Mouse (Mus musculus) frontal cortex, postnatal 14 days (tissue): Measurements from ENCODE around the gene Bhlhb9.
"Not testable (repeated sequence)": the region's sequence is repeated elsewhere in the genome, so short reads cannot be mapped to it uniquely, and the experiment has no call there.

ENCODE experiments used
- DNase-seq, 2 experiments: peaks; one replicate each; pipeline ENCODE4 v3.0.0; 2022; ENCODE audit warnings: low spot score in 2 of 2

The Bhlhb9 gene

DNA sequence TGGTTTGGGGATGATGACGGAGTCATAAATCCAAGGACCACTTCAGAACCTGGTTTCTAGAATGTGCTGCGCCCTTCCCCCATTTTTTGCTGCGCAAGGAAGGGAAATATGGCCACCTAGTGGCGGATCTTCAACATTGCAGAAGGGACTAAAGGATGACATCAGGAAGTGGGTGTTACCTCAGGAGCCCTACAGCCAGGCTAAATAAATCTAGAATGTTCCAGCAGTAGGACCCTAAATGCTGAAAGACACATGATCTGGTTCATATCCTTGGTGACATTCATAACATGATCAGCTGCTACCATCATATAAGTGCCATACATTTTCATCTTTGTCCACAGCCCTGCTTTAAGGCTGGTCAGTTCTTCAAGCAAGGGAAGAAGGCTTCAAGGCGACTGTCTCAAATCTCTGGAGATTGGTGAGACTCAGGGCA lies at the start of gene Bhlhb9:
TSS of gene Bhlhb9 (plus strand) at position 383 of the 433 bp plus-strand sequence.
- DNase-seq, result peak; percentile 48 to 51

DNA sequence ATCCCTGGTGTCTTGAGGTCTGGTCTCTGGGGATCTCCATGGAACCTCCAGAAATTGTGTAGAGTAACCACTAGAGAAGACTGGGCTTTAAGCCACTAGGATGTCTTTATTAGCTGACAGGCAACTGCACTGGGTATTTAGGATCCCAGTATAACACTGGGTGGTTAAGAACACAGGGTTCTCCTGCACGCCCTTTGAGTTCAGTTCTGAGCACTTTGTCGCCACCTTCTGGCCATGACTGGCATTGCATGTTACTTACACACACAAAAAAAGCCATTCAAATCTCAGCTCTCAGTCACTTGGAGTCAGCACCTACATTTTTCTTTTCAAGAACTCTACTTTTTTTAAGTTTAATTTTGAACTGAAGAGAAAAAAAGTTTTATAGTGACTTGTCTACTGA lies 44.6 kb upstream of the Bhlhb9 start:
- DNase-seq, result peak; percentile 24 to 64

DNA sequence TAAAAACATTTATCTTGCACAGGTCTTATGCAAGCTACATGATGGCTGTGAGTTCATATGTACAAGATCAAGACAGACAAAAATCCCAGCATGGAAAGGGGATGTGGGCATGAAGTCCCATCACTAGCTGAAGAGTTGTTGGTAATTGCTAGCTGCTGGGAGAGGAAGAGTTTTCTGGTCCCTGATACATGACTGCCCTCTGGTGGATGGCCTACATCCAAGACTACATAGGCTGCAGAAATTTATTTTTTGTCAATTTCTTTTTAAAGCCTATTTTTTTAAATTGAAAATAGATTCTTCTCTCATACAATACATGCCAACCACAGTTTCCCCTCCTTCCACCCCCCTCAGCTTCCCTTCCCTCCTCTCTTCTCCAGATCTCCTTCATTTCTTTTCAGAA lies 35.7 kb upstream of the Bhlhb9 start:
- DNase-seq, result no peak

DNA sequence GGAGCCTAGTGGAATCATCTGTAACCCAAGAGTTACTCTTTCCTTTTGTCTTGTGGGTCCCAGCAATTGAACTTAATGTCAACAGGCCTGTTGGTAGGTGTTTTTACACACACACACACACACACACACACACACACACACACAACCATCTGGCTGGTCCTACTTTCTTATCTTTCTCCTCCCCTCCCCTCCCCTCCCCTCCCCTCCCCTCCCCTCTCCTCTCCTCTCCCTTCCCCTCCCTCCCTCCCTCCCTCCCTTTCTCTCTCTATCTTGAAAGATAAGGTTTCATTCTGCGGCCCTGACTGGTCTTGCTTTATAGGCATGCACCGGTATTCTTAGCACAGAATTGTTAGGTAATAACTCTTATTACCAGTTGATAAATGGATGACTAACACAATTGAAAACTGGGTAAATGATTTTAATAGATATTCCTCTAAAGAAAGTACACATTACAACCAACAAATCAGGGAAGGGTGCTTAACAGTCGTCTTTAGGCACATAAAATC lies 29.3 kb upstream of the Bhlhb9 start:
- DNase-seq, result no peak

DNA sequence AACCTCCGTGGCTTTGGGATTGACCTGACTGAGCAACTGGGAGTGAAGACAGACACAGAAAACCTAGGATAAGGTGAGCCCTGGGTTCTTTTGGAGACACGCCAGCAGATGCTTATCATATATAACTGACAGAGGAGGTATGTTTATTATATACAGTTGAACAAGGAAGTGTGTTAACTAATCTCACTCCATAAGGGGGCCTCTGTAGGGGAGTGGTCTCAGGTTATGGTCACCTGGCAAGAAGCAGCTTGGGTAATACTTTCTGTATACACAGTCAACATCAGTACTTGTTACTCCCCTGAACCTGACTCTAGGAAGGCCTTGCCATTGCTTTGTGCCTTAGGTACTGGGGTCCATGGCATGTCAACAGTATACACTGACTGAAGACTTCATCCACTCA lies 28.8 kb upstream of the Bhlhb9 start:
- DNase-seq, result no peak

DNA sequence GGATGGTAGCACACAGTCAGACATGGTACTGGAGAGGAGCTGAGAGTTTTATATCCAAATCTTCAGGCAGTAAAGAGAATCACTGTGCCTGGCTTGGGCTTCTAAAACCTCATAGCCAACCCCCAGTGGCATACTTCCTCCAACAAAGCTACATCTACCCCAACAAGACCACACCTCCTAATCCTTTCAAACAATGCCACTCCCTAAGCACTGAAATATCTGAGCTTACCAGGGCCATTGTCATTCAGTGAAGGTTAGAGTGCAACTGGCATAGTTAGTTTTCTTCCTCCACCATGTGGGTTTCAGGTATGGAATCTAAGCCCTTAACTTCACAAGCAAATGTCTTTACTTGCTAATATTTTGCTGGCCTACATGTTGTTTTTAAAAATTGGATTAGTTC lies 5.9 kb upstream of the Bhlhb9 start:
- DNase-seq, result no peak

DNA sequence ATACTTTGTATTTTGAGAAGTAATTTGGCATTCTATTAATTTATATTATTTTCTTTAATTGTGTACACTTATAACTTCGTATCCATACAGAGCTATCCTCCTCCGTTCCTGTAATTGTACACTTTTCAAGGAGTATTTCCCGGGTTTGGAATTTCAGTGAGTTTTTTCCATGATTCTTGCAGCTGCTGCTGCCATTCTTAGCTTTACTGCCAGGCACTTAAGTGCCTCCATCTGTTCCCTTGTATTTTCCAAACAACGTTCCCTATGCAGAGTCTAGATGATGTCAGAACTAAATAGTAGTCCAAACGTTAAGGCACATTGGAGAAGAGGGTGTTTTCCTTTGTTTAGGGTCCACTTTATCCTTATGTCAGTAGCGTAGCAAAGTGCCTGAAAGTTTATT lies 5.1 kb upstream of the Bhlhb9 start:
- DNase-seq, result no peak

DNA sequence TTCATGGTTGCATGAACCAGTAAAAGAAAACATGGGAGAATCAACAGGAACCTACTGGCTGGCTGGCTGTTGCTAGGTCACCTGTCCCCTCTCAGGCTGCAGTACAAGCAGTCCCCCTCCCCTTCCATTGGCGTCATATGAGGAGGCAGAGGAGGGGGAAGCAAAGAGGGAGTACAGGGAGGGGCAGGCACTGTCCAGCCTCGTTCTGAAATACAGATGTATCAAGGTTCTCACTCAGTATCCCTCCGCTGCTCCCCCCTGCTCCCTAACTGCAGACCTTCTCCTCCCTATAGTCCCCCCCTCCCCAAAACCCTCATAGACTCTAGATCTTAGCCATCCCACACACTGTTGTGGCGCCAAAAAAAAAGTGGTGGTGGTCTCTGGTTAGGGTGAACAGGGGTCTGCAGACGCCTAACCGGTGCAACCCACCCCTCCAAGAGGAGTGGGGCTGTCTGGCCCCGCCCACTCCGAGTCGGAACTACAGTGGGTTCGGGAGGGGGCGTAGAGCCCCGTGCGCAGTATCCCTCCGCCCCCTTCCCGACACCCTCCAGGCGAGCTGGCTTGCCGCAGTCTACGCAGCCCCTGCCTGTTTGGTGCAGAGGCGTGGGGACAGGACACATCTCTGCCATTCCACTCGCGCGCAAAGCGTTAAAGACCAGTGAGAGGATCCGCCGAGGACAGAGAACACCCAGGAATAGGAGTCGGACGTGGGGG lies 1.6 kb upstream of the Bhlhb9 start:
- peak; percentile 60 to 63 for DNase-seq

DNA sequence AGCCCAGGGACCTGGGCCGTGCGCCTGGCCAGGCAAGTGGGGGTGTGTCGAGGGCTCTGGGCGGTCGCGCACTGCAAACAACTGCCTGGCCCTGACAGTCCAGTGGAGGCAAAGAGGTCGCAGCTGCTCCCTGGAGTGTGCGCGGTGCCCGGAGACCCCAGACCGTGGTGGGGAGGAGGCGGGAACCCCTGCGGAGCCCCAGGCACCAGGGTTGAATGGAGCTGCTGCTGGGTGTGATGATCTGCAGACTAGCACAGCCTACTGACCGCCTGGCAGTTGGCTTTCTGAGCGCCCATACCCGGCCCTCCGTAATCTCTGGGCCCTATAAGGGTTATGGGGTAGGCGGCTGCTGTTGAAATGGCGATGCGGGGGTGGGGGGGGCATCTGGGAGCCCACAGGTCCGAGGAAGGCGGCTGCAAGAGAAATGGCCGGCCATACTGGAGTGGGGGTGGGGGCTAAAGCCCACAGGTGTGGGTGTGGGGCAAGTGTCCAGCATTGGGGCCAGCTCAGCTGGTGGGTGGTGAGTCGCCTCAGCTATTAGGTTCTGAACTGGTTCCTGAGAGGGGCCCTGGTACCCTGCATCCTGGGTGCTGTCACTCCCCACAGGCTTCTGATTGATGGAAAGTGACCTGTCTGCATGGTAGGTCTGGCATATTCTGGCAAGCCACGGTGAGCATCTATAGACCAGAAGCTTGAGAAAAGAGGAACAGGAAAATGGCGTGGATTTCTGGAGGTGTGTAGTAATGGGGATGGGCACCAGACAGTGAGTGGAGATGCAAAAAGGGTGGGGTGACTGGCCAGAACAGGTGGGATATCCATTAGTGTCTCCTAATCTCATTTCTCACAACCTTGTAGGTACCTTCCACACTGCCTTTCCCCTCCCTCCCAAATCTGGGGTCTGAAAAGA lies 836 bp upstream of the Bhlhb9 start:
- not testable (repeated sequence) for DNase-seq

DNA sequence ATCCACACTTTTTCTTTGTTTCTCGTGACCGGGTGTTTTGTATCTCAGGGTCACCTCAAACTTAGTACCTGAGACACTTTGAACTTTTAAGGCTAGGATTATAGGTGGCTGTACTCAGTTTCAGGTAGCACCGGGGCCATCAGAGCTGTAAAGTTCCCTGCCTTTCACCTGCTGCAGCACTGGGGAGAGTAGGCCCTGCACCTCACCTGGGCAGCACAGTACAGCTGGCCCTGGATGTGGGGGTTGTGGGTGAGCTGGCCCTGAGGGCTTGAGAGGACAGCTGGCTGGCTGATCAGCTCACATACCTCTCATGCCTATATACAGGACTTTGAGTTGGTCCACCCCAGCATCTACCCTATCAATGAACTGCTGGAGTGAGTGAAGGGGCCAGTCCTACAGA lies 6.8 kb downstream of the Bhlhb9 start:
- no peak for DNase-seq

DNA sequence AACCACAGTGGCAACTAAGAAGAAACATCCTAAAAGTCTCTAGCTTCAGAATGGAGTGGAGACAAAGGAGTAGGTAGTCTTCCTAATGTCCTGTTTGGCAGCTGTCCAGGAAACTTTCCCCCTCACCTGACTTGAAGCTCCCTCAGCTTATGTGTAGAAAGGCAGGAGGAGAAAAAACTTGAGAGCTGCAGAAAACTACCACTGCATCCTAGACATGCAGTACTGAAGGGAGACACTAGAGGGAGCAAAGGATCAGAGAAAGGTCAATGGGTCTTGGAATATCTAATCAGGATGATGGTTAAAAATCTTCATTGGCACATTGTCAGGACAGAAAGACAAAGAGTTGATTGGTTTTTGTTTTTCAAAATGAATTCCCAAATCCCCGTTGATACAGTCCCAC lies 8.4 kb downstream of the Bhlhb9 start:
- DNase-seq, result no peak

DNA sequence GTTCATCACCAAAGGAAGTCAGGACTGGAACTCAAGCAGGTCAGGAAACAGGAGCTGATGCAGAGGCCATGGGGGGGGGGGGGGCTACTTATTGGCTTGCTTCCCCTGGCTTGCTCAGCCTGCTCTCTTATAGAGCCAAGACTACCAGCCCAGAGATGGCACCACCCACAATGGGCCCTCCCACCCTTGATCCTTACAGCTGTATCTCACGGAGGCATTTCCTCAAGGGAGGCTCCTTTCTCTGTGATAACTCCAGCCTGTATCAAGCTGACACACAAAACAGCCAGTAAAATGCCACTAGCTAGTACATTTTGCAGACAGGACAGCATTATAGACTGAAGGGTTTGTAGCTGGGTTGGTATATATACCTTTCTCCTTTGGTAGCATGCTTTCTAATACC lies 38.5 kb downstream of the Bhlhb9 start:
- not testable (repeated sequence) for DNase-seq

DNA sequence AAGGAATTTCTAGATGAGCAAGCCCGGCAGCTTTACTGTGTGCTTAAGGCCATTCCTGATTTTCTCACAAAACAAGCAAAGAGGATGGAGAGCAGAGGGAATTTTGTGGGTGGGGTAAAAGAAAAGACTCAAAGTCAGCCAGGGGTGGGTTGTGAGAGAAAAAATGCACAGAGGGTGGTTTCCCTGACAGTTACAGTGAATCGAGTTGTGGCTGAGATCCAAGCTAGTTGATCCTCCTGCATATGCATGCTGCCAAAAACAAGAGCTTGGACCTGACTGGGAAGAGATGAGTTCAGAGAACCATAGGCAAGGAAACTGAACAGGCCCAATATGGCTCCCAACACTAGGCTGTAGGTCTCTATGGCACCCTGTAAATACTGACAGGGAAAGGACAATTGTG lies 40.5 kb downstream of the Bhlhb9 start:
- no peak for DNase-seq

DNA sequence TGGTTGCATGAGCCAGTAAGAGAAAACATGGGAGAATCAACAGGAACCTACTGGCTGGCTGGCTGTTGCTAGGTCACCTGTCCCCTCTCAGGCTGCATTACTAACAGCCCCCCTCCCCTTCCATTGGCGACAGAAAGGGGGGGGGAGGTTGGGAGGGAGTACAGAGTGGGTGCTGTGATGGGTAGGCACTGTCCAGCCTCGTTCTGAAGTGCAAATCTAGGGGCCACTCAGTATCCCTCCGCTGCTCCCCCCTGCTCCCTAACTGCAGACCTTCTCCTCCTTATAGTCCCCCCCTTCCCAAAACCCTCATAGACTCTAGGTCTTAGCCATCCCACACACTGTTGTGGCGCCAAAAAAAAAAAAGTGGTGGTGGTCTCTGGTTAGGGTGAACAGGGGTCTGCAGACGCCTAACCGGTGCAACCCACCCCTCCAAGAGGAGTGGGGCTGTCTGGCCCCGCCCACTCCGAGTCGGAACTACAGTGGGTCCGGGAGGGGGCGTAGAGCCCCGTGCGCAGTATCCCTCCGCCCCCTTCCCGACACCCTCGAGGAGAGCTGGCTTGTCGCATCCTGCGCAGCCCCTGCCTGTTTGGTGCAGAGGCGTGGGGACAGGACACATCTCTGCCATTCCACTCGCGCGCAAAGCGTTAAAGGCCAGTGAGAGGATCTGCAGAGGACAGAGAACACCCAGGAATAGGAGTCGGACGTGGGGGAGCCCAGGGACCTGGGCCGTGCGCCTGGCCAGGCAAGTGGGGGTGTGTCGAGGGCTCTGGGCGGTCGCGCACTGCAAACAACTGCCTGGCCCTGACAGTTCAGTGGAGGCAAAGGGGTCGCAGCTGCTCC lies 41.3 kb downstream of the Bhlhb9 start, which contains the start of gene Gprasp2:
TSS of gene Gprasp2 (plus strand) at position 514 of the 840 bp plus-strand sequence.
- DNase-seq, result peak; percentile 36 to 46

DNA sequence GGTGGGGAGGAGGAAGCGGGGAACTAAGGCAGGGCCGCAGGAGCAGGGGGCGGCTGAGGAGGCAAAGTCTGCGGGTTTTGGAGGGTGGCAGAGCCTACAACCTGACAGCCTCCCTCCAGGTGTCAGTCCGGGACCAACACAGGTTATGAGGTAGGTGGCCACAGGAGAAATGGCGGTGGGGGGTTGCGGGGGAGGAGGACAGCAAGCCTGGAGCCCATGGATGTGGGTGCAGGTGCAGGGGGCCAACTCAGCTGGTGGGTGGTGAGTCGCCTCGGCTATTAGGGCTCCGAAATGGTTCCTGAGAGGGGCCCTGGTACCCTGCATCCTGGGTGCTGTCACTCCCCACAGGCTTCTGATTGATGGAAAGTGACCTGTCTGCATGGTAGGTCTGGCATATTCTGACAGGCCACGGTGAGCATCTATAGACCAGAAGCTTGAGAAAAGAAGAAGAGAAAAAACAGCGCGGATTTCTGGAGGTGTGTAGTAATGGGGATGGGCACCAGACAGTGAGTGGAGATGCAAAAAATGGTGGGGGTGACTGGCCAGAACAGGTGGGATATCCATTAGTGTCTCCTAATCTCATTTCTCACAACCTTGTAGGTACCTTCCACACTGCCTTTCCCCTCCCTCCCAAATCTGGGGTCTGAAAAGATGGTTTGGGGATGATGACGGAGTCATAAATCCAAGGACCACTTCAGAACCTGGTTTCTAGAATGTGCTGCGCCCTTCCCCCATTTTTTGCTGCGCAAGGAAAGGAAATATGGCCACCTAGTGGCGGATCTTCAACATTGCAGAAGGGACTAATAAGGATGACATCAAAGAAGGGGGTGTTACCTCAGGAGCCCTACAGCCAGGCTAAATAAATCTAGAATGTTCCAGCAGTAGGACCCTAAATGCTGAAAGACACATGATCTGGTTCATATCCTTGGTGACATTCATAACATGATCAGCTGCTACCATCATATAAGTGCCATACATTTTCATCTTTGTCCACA lies 42.3 kb downstream of the Bhlhb9 start:
- peak; percentile 25 to 39 for DNase-seq

DNA sequence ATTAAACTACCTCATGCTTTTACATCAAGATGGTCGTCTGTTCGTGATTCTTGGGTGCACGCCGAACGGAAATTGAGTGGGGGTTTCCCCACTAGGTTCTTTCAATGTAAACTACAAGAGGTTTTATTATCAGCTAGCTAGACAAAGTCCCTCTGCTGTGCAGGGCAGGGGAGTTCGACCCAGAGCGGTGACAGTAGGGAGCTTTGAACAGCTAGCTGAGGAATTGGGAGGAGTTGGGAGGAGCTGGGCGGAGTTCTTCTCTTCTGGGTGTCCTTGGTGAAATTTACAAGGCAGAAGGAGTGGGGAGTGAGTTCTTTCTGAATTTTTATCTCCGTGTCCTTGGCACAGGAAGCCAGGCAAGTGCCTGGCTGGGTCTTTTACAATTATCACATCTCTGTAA lies 69.4 kb downstream of the Bhlhb9 start:
- DNase-seq, result not testable (repeated sequence)

DNA sequence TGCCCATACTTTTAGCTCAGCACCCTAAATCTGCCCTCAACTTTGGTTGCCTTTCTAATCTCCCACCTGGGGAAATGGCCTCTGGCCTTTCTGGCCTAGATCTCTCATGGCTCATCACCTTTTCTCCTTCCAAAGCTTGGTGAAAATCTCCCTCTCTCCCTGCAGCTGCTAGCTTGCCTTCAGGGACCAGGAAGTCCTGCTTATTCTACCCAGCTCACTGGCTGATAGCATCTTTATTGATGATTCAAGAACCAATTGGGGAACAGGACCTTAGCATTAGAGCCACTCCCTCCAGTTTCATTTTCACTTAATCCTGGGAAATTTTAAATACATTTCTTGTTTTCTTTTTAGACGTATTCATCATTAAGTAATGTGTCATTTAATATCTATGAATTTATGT lies 79.3 kb downstream of the Bhlhb9 start:
- DNase-seq, result no peak

DNA sequence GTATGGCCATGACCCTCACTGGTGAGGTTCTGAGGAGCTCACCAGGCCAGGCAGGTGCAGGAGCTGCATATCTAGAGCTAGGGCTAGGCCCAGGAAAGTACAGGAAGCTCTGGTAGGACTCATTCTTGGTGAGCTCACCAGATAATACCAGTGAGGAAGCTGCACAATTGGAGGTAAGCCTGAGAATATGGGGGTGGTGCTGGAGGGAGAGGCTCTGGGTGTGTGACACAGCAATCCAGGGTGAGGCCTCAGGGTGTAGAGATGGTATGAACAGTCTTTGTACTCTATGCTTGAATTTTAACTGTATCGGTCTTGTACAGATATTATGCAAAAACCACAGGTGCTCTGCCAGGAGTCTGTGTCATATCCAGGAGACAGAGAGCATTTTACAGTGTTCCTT lies 82.2 kb downstream of the Bhlhb9 start:
- no peak for DNase-seq

DNA sequence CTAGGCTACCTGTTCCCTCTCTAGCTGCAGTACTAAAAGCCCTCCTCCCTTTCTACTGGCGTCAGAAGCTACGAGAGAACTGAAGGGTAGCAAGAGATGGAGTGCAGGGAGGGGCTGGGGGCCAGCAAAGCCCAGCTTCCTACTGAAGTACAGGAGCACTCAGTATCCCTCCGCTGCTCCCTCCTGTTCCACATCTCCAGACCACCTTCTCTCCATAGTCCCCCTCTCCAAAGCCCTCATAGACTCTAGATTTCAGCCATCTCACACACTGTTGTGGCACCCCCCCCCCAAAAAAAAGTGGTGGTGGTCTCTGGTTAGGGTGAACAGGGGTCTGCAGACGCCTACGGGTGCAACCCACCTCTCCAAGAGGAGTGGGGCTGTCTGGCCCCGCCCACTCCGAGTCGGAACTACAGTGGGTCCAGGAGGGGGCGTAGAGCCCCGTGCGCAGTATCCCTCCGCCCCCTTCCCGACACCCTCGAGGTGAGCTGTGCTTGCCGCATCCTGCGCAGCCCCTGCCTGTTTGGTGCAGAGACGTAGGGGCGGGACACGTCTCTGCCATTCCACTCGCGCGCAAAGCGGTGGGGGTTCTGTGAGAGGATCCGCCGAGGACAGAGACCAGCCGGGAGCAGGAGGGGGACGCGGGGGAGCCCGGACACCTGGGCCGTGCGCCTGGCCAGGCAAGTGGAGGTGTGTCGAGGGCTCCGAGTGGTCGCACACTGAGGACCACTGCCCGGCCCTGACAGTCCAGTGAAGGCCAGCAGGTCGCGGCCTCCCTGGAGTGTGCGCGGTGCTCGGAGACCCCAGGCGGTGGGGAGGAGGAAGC lies 88.2 kb downstream of the Bhlhb9 start:
- DNase-seq, result peak; percentile 77 to 83

DNA sequence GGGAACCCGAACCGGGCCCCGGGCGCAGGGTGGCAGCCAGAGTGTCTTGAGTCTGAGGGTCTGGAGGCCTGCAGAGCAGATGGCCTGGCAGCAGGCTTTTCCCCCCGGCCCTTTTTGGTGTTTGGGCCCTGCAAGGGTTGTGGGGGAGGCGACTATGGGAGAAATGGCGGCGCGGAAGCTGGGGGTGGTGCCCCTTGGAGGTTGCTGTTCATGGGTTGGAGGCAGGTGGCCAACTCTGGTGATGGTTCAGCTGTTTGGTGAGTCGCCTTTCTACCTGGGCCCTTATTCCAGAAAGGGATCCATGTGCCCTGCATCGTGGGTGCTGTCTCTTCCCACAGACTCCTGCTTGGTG lies 88.8 kb downstream of the Bhlhb9 start:
- DNase-seq, result peak; percentile 7 to 9
